Mouse (Mus musculus): ENCODE results near the gene Tmem63c. TPM values are rescaled to one million over a fixed set of nuclear protein-coding genes. Genes with fewer than 3 reads are reported as not detected.

Tmem63c gene
- total and polyA plus RNA-seq, 3 experiments, result 0.04 TPM; not detected in 2

DNA sequence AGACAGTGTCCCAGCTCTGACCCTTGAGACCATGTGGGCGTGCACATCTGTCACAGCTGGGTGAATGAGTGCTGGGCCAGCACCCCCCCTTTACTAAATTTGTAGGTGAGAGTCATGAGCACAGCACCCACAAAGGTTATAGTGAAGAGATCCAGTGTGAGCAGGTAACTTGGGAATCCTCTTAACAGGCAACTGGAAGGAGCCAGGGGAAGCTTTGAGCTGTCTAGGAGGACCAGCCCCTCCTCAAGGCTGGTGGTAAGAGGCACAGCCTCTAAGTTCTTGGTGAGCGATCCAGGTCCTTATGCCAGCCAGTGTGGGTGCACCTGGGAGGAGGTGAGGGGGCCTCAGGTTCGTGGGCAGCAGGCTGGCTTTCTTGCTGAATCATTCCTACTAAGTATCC lies 17.5 kb upstream of the Tmem63c start:
- no peaks in the 10 kb centered on the region for H3K79me2 ChIP-seq (ENCODE audit: control insufficient read depth, insufficient read depth, low read length, poor library complexity)
- no peaks in the 10 kb centered on the region; a peak in 1 of 4 replicates for H3K36me3 ChIP-seq (ENCODE audit: control insufficient read depth in 1 of 2, insufficient read depth in 2 of 2, low read length in 2 of 2)
- no peak overlapping the region for H3K27ac ChIP-seq (ENCODE audit: control insufficient read depth, low read depth, low read length)
- no peak for TF ChIP-seq USF1 (IDR thresholded peaks at IDR 0.05; ENCODE audit: low read depth, low read length)
- no peak for TF ChIP-seq USF2 (IDR thresholded peaks at IDR 0.05; ENCODE audit: borderline replicate concordance in 1 of 2, insufficient read depth in 1 of 2, low read depth in 1 of 2, low read length in 2 of 2)
- no peak for TF ChIP-seq CTCF (IDR thresholded peaks at IDR 0.05 in 2 of 3, conservative IDR thresholded peaks at IDR 0.05 in 1 of 3; ENCODE audit: control insufficient read depth in 1 of 3, insufficient read depth in 1 of 3, low read depth in 2 of 3, low read length in 3 of 3, poor library complexity in 1 of 3, severe bottlenecking in 1 of 3)
- TF ChIP-seq UBTF (IDR thresholded peaks at IDR 0.05; ENCODE audit: borderline replicate concordance, insufficient read depth, low read depth, low read length), result no peak
- TF ChIP-seq CHD1 (IDR thresholded peaks at IDR 0.05; ENCODE audit: low read depth, low read length), result no peak
- no peak for TF ChIP-seq ZNF384 (IDR thresholded peaks at IDR 0.05; ENCODE audit: low read depth, low read length)
- no peak for TF ChIP-seq E2F4 (IDR thresholded peaks at IDR 0.05; ENCODE audit: borderline replicate concordance, low read depth, low read length)
- no peak for TF ChIP-seq GABPA (IDR thresholded peaks at IDR 0.05; ENCODE audit: low read depth, low read length)
- no peak for TF ChIP-seq TBP (IDR thresholded peaks at IDR 0.05; ENCODE audit: low read depth, low read length)
- no peak for TF ChIP-seq GATA1 (IDR thresholded peaks at IDR 0.05; ENCODE audit: low read depth, low read length)
- no peak for TF ChIP-seq CHD2 (IDR thresholded peaks at IDR 0.05; ENCODE audit: low read length)
- DNase-seq (ENCODE audit: low read depth, low spot score), result no peak
- peaks cover 0 to 10% of the 10 kb centered on the region in 2 experiments; a peak in 2 of 4 replicates for H3K4me1 ChIP-seq (ENCODE audit: control insufficient read depth in 1 of 2, insufficient read depth in 2 of 2, low read length in 2 of 2)
- no peak overlapping the region for H3K4me3 ChIP-seq (ENCODE audit: control insufficient read depth in 1 of 2, insufficient read depth in 1 of 2, low read depth in 2 of 2, low read length in 2 of 2)
- peaks cover 0 to 2% of the 10 kb centered on the region in 2 experiments; a peak in 2 of 4 replicates for H3K27me3 ChIP-seq (ENCODE audit: control insufficient read depth in 1 of 2, insufficient read depth in 2 of 2, low read length in 2 of 2)
- no peaks in the 10 kb centered on the region for H3K9me3 ChIP-seq (replicated peaks; ENCODE audit: insufficient read depth, low read length)
- no peak overlapping the region for H3K9ac ChIP-seq (ENCODE audit: control insufficient read depth, low read depth, low read length, poor library complexity, severe bottlenecking)

DNA sequence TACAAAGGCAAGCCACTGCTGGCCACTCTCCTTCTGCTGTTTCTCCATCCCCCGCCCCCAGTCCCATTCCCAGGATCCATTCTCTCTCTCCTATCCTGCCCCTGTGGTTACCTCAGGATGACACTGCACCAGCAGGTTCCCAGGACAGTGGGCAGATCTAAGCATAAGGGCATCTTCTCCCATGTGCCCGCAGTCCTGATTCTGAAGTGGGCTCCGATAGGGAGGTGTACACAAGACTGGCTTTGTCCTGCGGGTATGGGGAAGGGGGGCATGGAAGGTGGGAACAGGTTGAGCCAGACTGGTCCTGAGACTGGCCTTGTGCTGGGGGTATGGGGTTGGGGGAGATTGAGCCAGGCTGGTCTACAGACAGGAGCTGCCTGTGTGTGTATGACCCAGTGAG lies 16.5 kb upstream of the Tmem63c start:
- Histone ChIP-seq H3K79me2 (ENCODE audit: control insufficient read depth, insufficient read depth, low read length, poor library complexity) (no peaks in the 10 kb centered on the region), H3K9me3 (replicated peaks; ENCODE audit: insufficient read depth, low read length) (no peaks in the 10 kb centered on the region), H3K4me1 (ENCODE audit: control insufficient read depth in 1 of 2, insufficient read depth in 2 of 2, low read length in 2 of 2) (peaks cover 0 to 9% of the 10 kb centered on the region in 2 experiments; a peak in 2 of 4 replicates), H3K4me3 (ENCODE audit: control insufficient read depth in 1 of 2, insufficient read depth in 1 of 2, low read depth in 2 of 2, low read length in 2 of 2) (no peak overlapping the region), H3K27me3 (ENCODE audit: control insufficient read depth in 1 of 2, insufficient read depth in 2 of 2, low read length in 2 of 2) (peaks cover 0 to 2% of the 10 kb centered on the region in 2 experiments; a peak in 2 of 4 replicates), H3K36me3 (ENCODE audit: control insufficient read depth in 1 of 2, insufficient read depth in 2 of 2, low read length in 2 of 2) (no peaks in the 10 kb centered on the region; a peak in 1 of 4 replicates), H3K27ac (ENCODE audit: control insufficient read depth, low read depth, low read length) (no peak overlapping the region), H3K9ac (ENCODE audit: control insufficient read depth, low read depth, low read length, poor library complexity, severe bottlenecking) (no peak overlapping the region)
- TF ChIP-seq CHD2 (IDR thresholded peaks at IDR 0.05; ENCODE audit: low read length), result no peak
- no peak for TF ChIP-seq NRF1 (IDR thresholded peaks at IDR 0.05; ENCODE audit: insufficient read depth, low read depth, low read length, poor library complexity, severe bottlenecking)
- no peak for TF ChIP-seq MAZ (IDR thresholded peaks at IDR 0.05; ENCODE audit: low read depth, low read length)
- TF ChIP-seq SMC3 (IDR thresholded peaks at IDR 0.05; ENCODE audit: low read depth, low read length), result no peak
- no peak for TF ChIP-seq JUND (IDR thresholded peaks at IDR 0.05; ENCODE audit: low read depth, low read length)
- TF ChIP-seq ZC3H11A (IDR thresholded peaks at IDR 0.05; ENCODE audit: low read depth, low read length), result no peak
- no peak for TF ChIP-seq TAL1 (IDR thresholded peaks at IDR 0.05; ENCODE audit: low read length)
- TF ChIP-seq ETS1 (IDR thresholded peaks at IDR 0.05; ENCODE audit: low read depth, low read length), result no peak
- TF ChIP-seq TBP (IDR thresholded peaks at IDR 0.05; ENCODE audit: low read depth, low read length), result no peak
- no peak for TF ChIP-seq USF1 (IDR thresholded peaks at IDR 0.05; ENCODE audit: low read depth, low read length)
- TF ChIP-seq NELFE (IDR thresholded peaks at IDR 0.05; ENCODE audit: low read depth, low read length), result no peak
- TF ChIP-seq MYC (IDR thresholded peaks at IDR 0.05; ENCODE audit: low read depth, low read length), result no peak
- no peak for TF ChIP-seq MXI1 (IDR thresholded peaks at IDR 0.05; ENCODE audit: low read depth, low read length)
- no peak for TF ChIP-seq KAT2A (conservative IDR thresholded peaks at IDR 0.05; ENCODE audit: low read depth, low read length)
- no peak for DNase-seq (ENCODE audit: low read depth, low spot score)

All from MEL (cell line).